Comparison of ENCODE assay signal across 23 mouse cellular contexts in the genomic region with DNA sequence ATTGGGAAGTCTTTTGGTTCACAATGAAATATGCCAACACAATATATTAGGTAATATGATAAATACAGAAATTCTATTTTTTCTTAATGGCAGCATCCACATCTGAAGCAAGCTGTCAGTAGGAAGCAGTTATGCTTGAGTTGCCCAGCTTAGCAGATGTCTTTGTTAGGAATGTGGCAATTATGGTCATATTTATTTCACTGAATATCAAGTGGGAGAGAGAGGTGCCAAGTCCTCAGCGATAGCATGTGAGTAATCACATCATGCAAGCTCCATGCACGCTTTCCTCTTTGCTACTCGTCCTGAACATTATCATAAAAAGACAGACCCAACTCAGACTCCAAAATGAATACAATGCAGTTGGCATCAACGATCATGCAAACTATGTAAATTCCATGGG. TPM values are rescaled to one million over a fixed set of nuclear protein-coding genes. Genes with fewer than 3 reads are reported as not detected.
A peak's percentile ranks its signal among the peaks of the same experiment; 100 is the strongest.
DNase-seq lines count a peak whose midpoint lies in the region; ATAC-seq lines count a peak whose summit lies in the region.
"Had no signal": no experiment of that assay in that cellular context is flagged by ENCODE, and none has a peak within 500 bp of the region (broad histone marks: within the 10 kb centered on the region; RNA-seq: fewer than 3 reads in every experiment).

No protein-coding gene starts in this region.

- no peak overlapping the region for H3K4me3 ChIP-seq in forebrain, embryonic 15.5 days
- no peak overlapping the region for H3K4me3 ChIP-seq in forebrain, embryonic 11.5 days (ENCODE audit: low read depth, low read length)
- H3K4me3 ChIP-seq: gastrocnemius, adult 2 months; hindbrain, embryonic 15.5 days; limb, embryonic 15.5 days; midbrain, embryonic 12.5 days had no signal

- intact Hi-C loops in heart, postnatal 25 days (cut with DNase I) = no loop called here

- H3K9ac ChIP-seq in forebrain, embryonic 15.5 days (replicated peaks) = no peak overlapping the region
- no peak overlapping the region for H3K9ac ChIP-seq in forebrain, embryonic 11.5 days (ENCODE audit: low read length)
- H3K9ac ChIP-seq: hindbrain, embryonic 15.5 days; limb, embryonic 15.5 days; liver, embryonic 14.5 days; lung, embryonic 14.5 days; midbrain, embryonic 12.5 days had no signal

- no peak overlapping the region for H3K4me2 ChIP-seq in forebrain, embryonic 15.5 days (replicated peaks)
- no peak overlapping the region for H3K4me2 ChIP-seq in forebrain, embryonic 11.5 days (ENCODE audit: low read depth, low read length, severe bottlenecking)
- H3K4me2 ChIP-seq: hindbrain, embryonic 15.5 days; limb, embryonic 15.5 days; lung, embryonic 14.5 days; midbrain, embryonic 12.5 days had no signal

- ATAC-seq in forebrain, embryonic 15.5 days (replicated peaks) = peak; percentile 82
- ATAC-seq in forebrain, embryonic 11.5 days (replicated peaks; ENCODE audit: low FRiP score) = no peak
- ATAC-seq: intestine, postnatal 0 days; Patski had no signal

- H3K4me1 ChIP-seq in forebrain, embryonic 15.5 days = 0 out of 2 replicates have a peak, but pooled peaks cover 4% of the 10 kb centered on the region
- H3K4me1 ChIP-seq in forebrain, embryonic 11.5 days (replicated peaks; ENCODE audit: control insufficient read depth, insufficient read depth, low read length) = no peaks in the 10 kb centered on the region
- H3K4me1 ChIP-seq: hindbrain, embryonic 15.5 days; limb, embryonic 15.5 days; midbrain, embryonic 12.5 days had no signal

- H3K27ac ChIP-seq in forebrain, embryonic 15.5 days (replicated peaks) = peak overlapping the region; percentile 28; the same call in 1 of the 2 replicates
- H3K27ac ChIP-seq in forebrain, embryonic 11.5 days (ENCODE audit: low read depth, low read length) = no peak overlapping the region
- H3K27ac ChIP-seq: gastrocnemius, adult 2 months; hindbrain, embryonic 15.5 days; limb, embryonic 15.5 days; liver, embryonic 14.5 days; midbrain, embryonic 12.5 days had no signal

- no peak for DNase-seq in forebrain, embryonic 11.5 days (ENCODE audit: low spot score)
- DNase-seq in layer of hippocampus, adult 18-20 months (ENCODE audit: low spot score in 2 of 2) = peak; percentile 36 to 75
- no peak for DNase-seq in layer of hippocampus, adult 9-10 months (ENCODE audit: low spot score)
- DNase-seq in right cerebral cortex, adult 18-20 months = peak; percentile 41
- DNase-seq in right cerebral cortex, postnatal 36 days (ENCODE audit: low spot score in 2 of 2) = no peak
- peak; percentile 83 for DNase-seq in layer of hippocampus, adult 9-11 months
- no peak for DNase-seq in heart, postnatal 25 days (ENCODE audit: low spot score)
- DNase-seq: cerebellum, adult 2 months; cerebellum, postnatal 36 days; gastrocnemius, adult 2 months; heart, postnatal 36 days; kidney, postnatal 25 days; left cerebral cortex, postnatal 4 days; lung, embryonic 14.5 days; thymus, adult 18-20 months; thymus, postnatal 4 days had no signal

- WGBS in forebrain, embryonic 15.5 days = 49% methylated on average over 4 of the region's 4 CpGs
- WGBS in forebrain, embryonic 11.5 days = 86% methylated on average over 4 of the region's 4 CpGs

- no peaks in the 10 kb centered on the region for H3K9me3 ChIP-seq in forebrain, embryonic 15.5 days
- H3K9me3 ChIP-seq in forebrain, embryonic 11.5 days (ENCODE audit: control insufficient read depth, low read length) = no peaks in the 10 kb centered on the region
- H3K9me3 ChIP-seq: hindbrain, embryonic 15.5 days; limb, embryonic 15.5 days; midbrain, embryonic 12.5 days had no signal

- H3K36me3 ChIP-seq in forebrain, embryonic 15.5 days = no peaks in the 10 kb centered on the region
- H3K36me3 ChIP-seq in forebrain, embryonic 11.5 days (ENCODE audit: control insufficient read depth, insufficient read depth, low read length) = no peaks in the 10 kb centered on the region
- H3K36me3 ChIP-seq: hindbrain, embryonic 15.5 days; limb, embryonic 15.5 days; midbrain, embryonic 12.5 days had no signal

- H3K27me3 ChIP-seq in forebrain, embryonic 15.5 days = no peaks in the 10 kb centered on the region
- no peaks in the 10 kb centered on the region for H3K27me3 ChIP-seq in forebrain, embryonic 11.5 days (ENCODE audit: control insufficient read depth, insufficient read depth, low read length)
- H3K27me3 ChIP-seq: hindbrain, embryonic 15.5 days; limb, embryonic 15.5 days; midbrain, embryonic 12.5 days; Patski had no signal

RNA-seq across cellular contexts. Expression of a gene that starts 27.3 kb away (rescaled TPM):
- 253 and 262 TPM in 2 replicates for polyA plus RNA-seq in forebrain, embryonic 15.5 days (2015; fragmentation: Nextera tagmentation; extraction: Ambion mirVana)
- polyA plus RNA-seq in forebrain, embryonic 11.5 days (2014; fragmentation: Nextera tagmentation; extraction: Ambion mirVana) = 270 and 288 TPM in 2 replicates
- total RNA-seq in layer of hippocampus, adult 18-20 months (2021) = 100 to 1,000 TPM; 263 to 279 TPM
- total RNA-seq in heart, postnatal 25 days (2021) = 100 to 1,000 TPM; 108 to 115 TPM

Comparison
In these comparisons a context has a peak if more than half of its experiments do, and no peak if none do; other contexts are left out.
1. DNase-seq: peak in layer of hippocampus, adult 18-20 months (2 of 2), right cerebral cortex, adult 18-20 months (single experiment) and layer of hippocampus, adult 9-11 months (single experiment); none in forebrain, embryonic 11.5 days (single experiment), layer of hippocampus, adult 9-10 months (single experiment), right cerebral cortex, postnatal 36 days (0 of 2) and heart, postnatal 25 days (single experiment).